Mouse (Mus musculus) hindbrain, postnatal 0 days (tissue): ENCODE results near the gene Cbx6. TPM values are rescaled to one million over a fixed set of nuclear protein-coding genes. Genes with fewer than 3 reads are reported as not detected.
A peak's percentile ranks its signal among the peaks of the same experiment; 100 is the strongest.

Experiments
- ATAC-seq: fragments of 200-750 bp; cut with Nextera tagmentation; 2 replicates; pipeline ENCODE4 v1.8.0; 2017; ENCODE audit warnings: mild to moderate bottlenecking, moderate TSS enrichment, moderate library complexity
- DNase-seq: peaks from one replicate; pipeline ENCODE4 v3.0.0-alpha.2; 2015; ENCODE audit warnings: low spot score
- H3K27ac ChIP-seq: fragments of 300-500 bp; sonication (generic); 2 replicates; pipeline ENCODE4 v1.5.1; 2014; ENCODE audit warnings: mild to moderate bottlenecking
- H3K27me3 ChIP-seq: fragments of 300-500 bp; sonication (generic); 2 replicates; pipeline ENCODE4 v1.6.1; 2014; ENCODE audit warnings: low read length, mixed read lengths; ENCODE audit not compliant: insufficient read depth
- H3K36me3 ChIP-seq: fragments of 300-500 bp; sonication (generic); 2 replicates; pipeline ENCODE4 v1.6.1; 2014; ENCODE audit warnings: low read length, mixed read lengths; ENCODE audit not compliant: insufficient read depth
- H3K4me1 ChIP-seq: fragments of 300-500 bp; sonication (generic); 2 replicates; pipeline ENCODE4 v1.6.1; 2014; ENCODE audit warnings: antibody characterized with exemption, low read length, mixed read lengths; ENCODE audit not compliant: insufficient read depth
- H3K4me2 ChIP-seq: fragments of 300-500 bp; sonication (generic); 2 replicates; pipeline ENCODE4 v1.6.1; 2014; ENCODE audit warnings: low read depth, mild to moderate bottlenecking, low read length, moderate library complexity, mixed read lengths
- H3K4me3 ChIP-seq: fragments of 300-500 bp; sonication (generic); 2 replicates; pipeline ENCODE4 v1.5.1; 2014; ENCODE audit warnings: low read length
- H3K9ac ChIP-seq: fragments of 300-500 bp; sonication (generic); replicated peaks from 2 replicates; pipeline ENCODE4 v1.6.1; 2014; ENCODE audit warnings: mild to moderate bottlenecking, low read length, moderate library complexity, mixed read lengths
- H3K9me3 ChIP-seq: fragments of 300-500 bp; sonication (generic); 2 replicates; pipeline ENCODE4 v1.6.1; 2016; ENCODE audit warnings: low read length, mixed read lengths
- CTCF ChIP-seq: IDR thresholded peaks from 2 replicates; pipeline ENCODE4 v1.5.1; 2016; ENCODE audit warnings: antibody characterized with exemption, control low read depth, low read depth
- WGBS: fragments of 180-500 bp; shearing (Covaris S2); extraction: QIAGEN DNeasy Blood & Tissue Kit; methylation state at CpG from one replicate; pipeline ENCODE4 v1.1.7; 2014; 5-methylcytosine and 5-hydroxymethylcytosine counted together
- polyA plus RNA-seq: library from polyadenylated mRNA; unstranded; fragments of >200 nt; fragmentation: Nextera tagmentation; extraction: Ambion mirVana; gene quantifications from 2 replicates; pipeline ENCODE4 v1.2.1, GENCODE M21; 2015
- total RNA-seq: library from RNA; depleted of rRNA; stranded (reverse); fragments of >200 nt; gene quantifications from 2 replicates; pipeline ENCODE4 v1.2.3, GENCODE M21; 2014; rRNA removed

Gene Cbx6
- total and polyA plus RNA-seq, 2 experiments from 2014 or later: 56.6 to 107 TPM

DNA sequence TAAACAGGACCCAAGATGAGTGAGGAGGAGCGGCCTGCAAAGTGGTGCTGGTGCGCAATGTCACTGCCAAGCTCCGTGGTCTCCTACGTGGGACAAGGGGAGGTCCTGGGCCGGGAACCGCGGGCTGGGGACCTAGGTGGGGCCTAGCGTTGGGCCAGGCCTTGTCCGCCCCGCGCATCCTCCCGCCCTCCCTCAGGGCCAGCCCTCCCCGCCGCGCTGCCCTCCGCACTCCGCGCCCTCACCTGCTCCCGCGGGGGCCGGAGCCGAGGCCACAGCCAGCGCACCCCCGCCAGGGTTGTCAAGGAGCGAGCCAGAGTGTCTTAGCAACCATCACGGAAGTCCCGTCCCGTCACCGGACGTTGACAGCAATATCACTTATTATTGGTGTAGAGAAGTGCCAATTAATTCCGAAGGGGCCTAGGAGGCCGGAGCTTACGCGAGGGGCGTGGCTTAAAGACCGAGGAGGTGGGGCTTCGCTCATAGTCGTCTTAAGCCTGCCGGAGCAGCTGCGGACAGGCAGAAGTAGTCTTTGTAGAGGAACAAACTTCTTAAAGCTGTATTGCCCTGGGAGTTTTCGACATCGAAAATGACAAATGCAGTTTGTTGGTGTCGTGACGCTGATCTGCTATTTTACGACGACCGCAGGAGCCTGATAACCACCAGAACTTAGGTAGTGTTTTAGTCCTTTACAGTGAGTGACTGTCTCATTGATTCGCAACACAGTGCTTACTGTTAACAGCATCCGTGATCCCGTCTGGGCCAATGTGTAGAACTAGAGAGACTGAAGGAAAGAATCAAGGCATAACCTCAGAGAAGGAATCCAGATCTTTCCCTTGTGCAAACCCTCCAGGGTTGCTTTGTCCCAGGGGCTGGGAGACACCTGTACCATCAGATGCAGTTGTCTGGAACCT lies 60.1 kb downstream of the Cbx6 start:
- peak overlapping the region; percentile 63 for H3K9ac ChIP-seq
- peak; percentile 99 for DNase-seq
- peak; percentile 98 for ATAC-seq
- under 1% methylated on average over 48 of the region's 50 CpGs for WGBS
- H3K36me3 ChIP-seq: no peaks in the 10 kb centered on the region
- peak overlapping the region; percentile 66 for H3K4me2 ChIP-seq
- no peaks in the 10 kb centered on the region for H3K9me3 ChIP-seq
- H3K4me1 ChIP-seq: peaks cover 9% of the 10 kb centered on the region
- H3K27ac ChIP-seq: peak overlapping the region; percentile 69
- no peak for TF ChIP-seq CTCF
- H3K4me3 ChIP-seq: peak overlapping the region; percentile 67
- H3K27me3 ChIP-seq: no peaks in the 10 kb centered on the region

Other genes starting within 250 kb of the Cbx6 start
- 0.36 and 0.37 TPM in 2 replicates for gene Dmc1, start 229.6 kb downstream of the Cbx6 start, total RNA-seq
- gene Dmc1, start 229.6 kb downstream of the Cbx6 start, polyA plus RNA-seq: 1.1 and 1.4 TPM in 2 replicates
- 6.4 and 8.4 TPM in 2 replicates for gene Fam227a, start 175.7 kb downstream of the Cbx6 start, total RNA-seq
- 2.1 and 3.1 TPM in 2 replicates for gene Fam227a, start 175.7 kb downstream of the Cbx6 start, polyA plus RNA-seq
- 48.2 and 54.2 TPM in 2 replicates for gene Cby1, start 175.5 kb downstream of the Cbx6 start, total RNA-seq
- 91.5 and 92.0 TPM in 2 replicates for gene Cby1, start 175.5 kb downstream of the Cbx6 start, polyA plus RNA-seq
- 139 and 149 TPM in 2 replicates for gene Tomm22, start 163.8 kb downstream of the Cbx6 start, total RNA-seq
- 239 and 241 TPM in 2 replicates for gene Tomm22, start 163.8 kb downstream of the Cbx6 start, polyA plus RNA-seq
- gene Josd1, start 146.8 kb downstream of the Cbx6 start, total RNA-seq: 53.3 and 57.9 TPM in 2 replicates
- gene Josd1, start 146.8 kb downstream of the Cbx6 start, polyA plus RNA-seq: 18.1 and 20.0 TPM in 2 replicates
- gene Gtpbp1, start 143.8 kb downstream of the Cbx6 start, total RNA-seq: 88.2 and 91.7 TPM in 2 replicates
- 36.7 and 38.3 TPM in 2 replicates for gene Gtpbp1, start 143.8 kb downstream of the Cbx6 start, polyA plus RNA-seq
- gene Sun2, start 92.2 kb downstream of the Cbx6 start, total RNA-seq: 43.6 and 45.4 TPM in 2 replicates
- 4.5 and 5.5 TPM in 2 replicates for gene Sun2, start 92.2 kb downstream of the Cbx6 start, polyA plus RNA-seq
- gene Dnal4, start 56.8 kb downstream of the Cbx6 start, total RNA-seq: 42.7 and 50.3 TPM in 2 replicates
- gene Dnal4, start 56.8 kb downstream of the Cbx6 start, polyA plus RNA-seq: 54.0 and 56.7 TPM in 2 replicates
- 226 and 245 TPM in 2 replicates for gene Nptxr, start 29.9 kb downstream of the Cbx6 start, total RNA-seq
- gene Nptxr, start 29.9 kb downstream of the Cbx6 start, polyA plus RNA-seq: 59.9 and 68.5 TPM in 2 replicates
- gene Npcd, start 451 bp downstream of the Cbx6 start, total RNA-seq: 5.4 and 12.6 TPM in 2 replicates
- gene Npcd, start 451 bp downstream of the Cbx6 start, polyA plus RNA-seq: 2.4 and 2.7 TPM in 2 replicates
- gene Apobec3, start 57.0 kb upstream of the Cbx6 start, total RNA-seq: 3.5 and 5.3 TPM in 2 replicates
- 3.9 and 4.5 TPM in 2 replicates for gene Apobec3, start 57.0 kb upstream of the Cbx6 start, polyA plus RNA-seq
- 5.1 and 9.5 TPM in 2 replicates for gene Cbx7, start 136.4 kb upstream of the Cbx6 start, total RNA-seq
- 2.9 and 3.1 TPM in 2 replicates for gene Cbx7, start 136.4 kb upstream of the Cbx6 start, polyA plus RNA-seq
- 31.0 and 33.4 TPM in 2 replicates for gene Pdgfb, start 180.3 kb upstream of the Cbx6 start, total RNA-seq
- gene Pdgfb, start 180.3 kb upstream of the Cbx6 start, polyA plus RNA-seq: 8.3 and 9.5 TPM in 2 replicates